Mouse (Mus musculus): ENCODE results near the gene Agpat3.

Gene Agpat3

GRCm38 (mm10) chr10:78247206-78247605 lies 105.1 kb downstream of the Agpat3 start:
- DNase-seq: no peak

- no peak for DNase-seq
Measured at GRCm38 (mm10) chr10:78246725-78247124, 105.6 kb downstream of the Agpat3 start.

- DNase-seq: no peak
Measured at GRCm38 (mm10) chr10:78245225-78245547, 107.1 kb downstream of the Agpat3 start.

- peak; percentile 90 for DNase-seq
Measured at GRCm38 (mm10) chr10:78244438-78245224, 107.7 kb downstream of the Agpat3 start, which contains the start of gene Trappc10. Trappc10 (minus strand) TSS chr10:78244641.

GRCm38 (mm10) chr10:78244058-78244437 lies 108.2 kb downstream of the Agpat3 start:
- peak; percentile 64 for DNase-seq

GRCm38 (mm10) chr10:78238926-78239325 lies 113.4 kb downstream of the Agpat3 start:
- no peak for DNase-seq

- no peak for DNase-seq
Measured at GRCm38 (mm10) chr10:78238297-78238696, 114.0 kb downstream of the Agpat3 start.

GRCm38 (mm10) chr10:78237809-78238208 lies 114.5 kb downstream of the Agpat3 start:
- DNase-seq: no peak

GRCm38 (mm10) chr10:78236885-78237629 lies 115.2 kb downstream of the Agpat3 start:
- no peak for DNase-seq

GRCm38 (mm10) chr10:78233756-78234155 lies 118.5 kb downstream of the Agpat3 start:
- DNase-seq: peak; percentile 63

- peak; percentile 31 for DNase-seq
Measured at GRCm38 (mm10) chr10:78233161-78233560, 119.1 kb downstream of the Agpat3 start.

- no peak for DNase-seq
Measured at GRCm38 (mm10) chr10:78232301-78232980, 119.8 kb downstream of the Agpat3 start.

GRCm38 (mm10) chr10:78228560-78228928 lies 123.7 kb downstream of the Agpat3 start:
- no peak for DNase-seq

GRCm38 (mm10) chr10:78227875-78228559 lies 124.3 kb downstream of the Agpat3 start:
- DNase-seq: no peak

- DNase-seq: no peak
Measured at GRCm38 (mm10) chr10:78224136-78224535, 128.2 kb downstream of the Agpat3 start.

- DNase-seq: no peak
Measured at GRCm38 (mm10) chr10:78222908-78223307, 129.4 kb downstream of the Agpat3 start.

GRCm38 (mm10) chr10:78221315-78221714 lies 131.0 kb downstream of the Agpat3 start:
- DNase-seq: no peak

- no peak for DNase-seq
Measured at GRCm38 (mm10) chr10:78219528-78219927, 132.8 kb downstream of the Agpat3 start.

Data from kidney, adult 18-20 months (tissue).